Mouse (Mus musculus) cerebellum, adult 11 months (tissue): ENCODE results near the gene Ifna11.
"Not testable (repeated sequence)": the region's sequence is repeated elsewhere in the genome, so short reads cannot be mapped to it uniquely, and the experiment has no call there.

Experiments
- DNase-seq: peaks from one replicate; pipeline ENCODE4 v3.0.0; 2022

Gene Ifna11

GRCm38 (mm10) chr4:88819659-88820058 is at the start of gene Ifna11:
Gene Ifna11 (plus strand): TSS chr4:88819959.
- DNase-seq, result no peak

- not testable (repeated sequence) for DNase-seq
These were observed 46.2 kb upstream of the Ifna11 start, which contains the start of gene Gm13290 for GRCm38 (mm10) chr4:88773534-88773933. Gene Gm13290 (plus strand): TSS chr4:88773834.

DNA sequence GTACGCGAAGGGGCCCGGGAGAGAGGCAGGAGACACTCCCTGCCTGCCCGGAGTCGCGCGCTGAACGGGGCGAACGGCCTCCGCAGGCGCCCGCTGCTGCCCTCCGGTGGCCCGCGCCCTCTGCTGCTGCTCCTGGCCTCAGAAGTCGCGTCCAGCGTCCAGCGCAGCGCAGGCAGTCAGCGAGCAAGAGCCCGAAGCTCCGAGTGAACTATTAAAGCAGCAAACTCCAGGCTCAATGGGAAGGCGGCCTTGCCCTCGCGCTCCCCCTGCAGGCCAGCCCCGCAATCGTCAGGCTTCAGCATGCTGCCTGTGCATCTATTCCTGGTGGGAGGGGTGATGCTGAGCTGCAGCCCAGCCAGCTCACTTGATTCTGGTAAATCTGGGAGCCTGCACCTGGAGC is 43.1 kb upstream of the Ifna11 start, which contains the start of gene Gm13289:
Gene Gm13289, plus strand, starts transcription at position 301 of the 400 bp plus-strand sequence.
- DNase-seq, result not testable (repeated sequence)

DNA sequence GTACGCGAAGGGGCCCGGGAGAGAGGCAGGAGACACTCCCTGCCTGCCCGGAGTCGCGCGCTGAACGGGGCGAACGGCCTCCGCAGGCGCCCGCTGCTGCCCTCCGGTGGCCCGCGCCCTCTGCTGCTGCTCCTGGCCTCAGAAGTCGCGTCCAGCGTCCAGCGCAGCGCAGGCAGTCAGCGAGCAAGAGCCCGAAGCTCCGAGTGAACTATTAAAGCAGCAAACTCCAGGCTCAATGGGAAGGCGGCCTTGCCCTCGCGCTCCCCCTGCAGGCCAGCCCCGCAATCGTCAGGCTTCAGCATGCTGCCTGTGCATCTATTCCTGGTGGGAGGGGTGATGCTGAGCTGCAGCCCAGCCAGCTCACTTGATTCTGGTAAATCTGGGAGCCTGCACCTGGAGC is 40.2 kb upstream of the Ifna11 start, which contains the start of gene Gm13272:
Gene Gm13272, plus strand, starts transcription at position 301 of the 400 bp plus-strand sequence.
- DNase-seq, result not testable (repeated sequence)

GRCm38 (mm10) chr4:88780320-88780719 is 39.4 kb upstream of the Ifna11 start:
- DNase-seq, result not testable (repeated sequence)

DNA sequence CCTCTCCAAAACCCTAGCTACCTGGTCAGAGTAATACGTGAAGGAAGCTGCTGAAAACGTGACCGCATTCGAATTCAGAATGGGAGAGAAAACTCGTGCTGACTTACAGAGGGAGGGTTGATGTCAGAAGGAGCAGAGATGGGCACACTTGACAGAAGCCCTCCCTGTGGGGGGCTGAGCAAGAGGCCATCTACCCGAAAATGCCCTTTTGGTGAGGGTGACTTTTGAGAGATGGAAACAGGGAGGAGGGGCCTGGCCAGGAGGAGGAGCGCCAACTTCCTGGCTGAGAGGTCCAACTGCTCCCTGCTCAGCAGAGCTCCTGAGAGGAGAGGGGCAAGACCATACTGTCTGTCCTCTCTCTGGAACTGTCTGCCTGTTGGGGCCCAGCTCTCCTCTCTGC is 37.9 kb upstream of the Ifna11 start, which contains the start of gene Ifnz:
Gene Ifnz, plus strand, starts transcription at position 301 of the 400 bp plus-strand sequence.
- not testable (repeated sequence) for DNase-seq

DNA sequence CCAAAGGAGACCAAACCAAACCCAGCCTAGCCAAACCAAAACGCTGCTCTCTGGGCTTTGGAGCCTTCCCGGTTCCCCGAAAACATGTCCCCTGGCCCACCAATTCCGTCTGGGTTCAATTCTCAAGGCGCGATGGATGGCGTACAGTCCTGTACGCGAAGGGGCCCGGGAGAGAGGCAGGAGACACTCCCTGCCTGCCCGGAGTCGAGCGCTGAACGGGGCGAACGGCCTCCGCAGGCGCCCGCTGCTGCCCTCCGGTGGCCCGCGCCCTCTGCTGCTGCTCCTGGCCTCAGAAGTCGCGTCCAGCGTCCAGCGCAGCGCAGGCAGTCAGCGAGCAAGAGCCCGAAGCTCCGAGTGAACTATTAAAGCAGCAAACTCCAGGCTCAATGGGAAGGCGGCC is 37.4 kb upstream of the Ifna11 start:
- DNase-seq, result not testable (repeated sequence)

GRCm38 (mm10) chr4:88785409-88785808 is 34.4 kb upstream of the Ifna11 start, which contains the start of gene Gm13276:
Gene Gm13276 (plus strand): TSS chr4:88785709.
- DNase-seq, result not testable (repeated sequence)

DNA sequence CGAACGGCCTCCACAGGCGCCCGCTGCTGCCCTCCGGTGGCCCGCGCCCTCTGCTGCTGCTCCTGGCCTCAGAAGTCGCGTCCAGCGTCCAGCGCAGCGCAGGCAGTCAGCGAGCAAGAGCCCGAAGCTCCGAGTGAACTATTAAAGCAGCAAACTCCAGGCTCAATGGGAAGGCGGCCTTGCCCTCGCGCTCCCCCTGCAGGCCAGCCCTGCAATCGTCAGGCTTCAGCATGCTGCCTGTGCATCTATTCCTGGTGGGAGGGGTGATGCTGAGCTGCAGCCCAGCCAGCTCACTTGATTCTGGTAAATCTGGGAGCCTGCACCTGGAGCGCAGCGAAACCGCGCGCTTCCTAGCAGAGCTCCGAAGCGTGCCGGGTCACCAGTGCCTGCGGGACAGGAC is 31.4 kb upstream of the Ifna11 start, which contains the start of gene Gm13277:
Gene Gm13277, plus strand, starts transcription at position 231 of the 400 bp plus-strand sequence.
- DNase-seq, result peak; percentile 61

GRCm38 (mm10) chr4:88791250-88791649 is 28.5 kb upstream of the Ifna11 start, which contains the start of gene Gm13278:
Gene Gm13278 (plus strand): TSS chr4:88791550.
- DNase-seq, result not testable (repeated sequence)

DNA sequence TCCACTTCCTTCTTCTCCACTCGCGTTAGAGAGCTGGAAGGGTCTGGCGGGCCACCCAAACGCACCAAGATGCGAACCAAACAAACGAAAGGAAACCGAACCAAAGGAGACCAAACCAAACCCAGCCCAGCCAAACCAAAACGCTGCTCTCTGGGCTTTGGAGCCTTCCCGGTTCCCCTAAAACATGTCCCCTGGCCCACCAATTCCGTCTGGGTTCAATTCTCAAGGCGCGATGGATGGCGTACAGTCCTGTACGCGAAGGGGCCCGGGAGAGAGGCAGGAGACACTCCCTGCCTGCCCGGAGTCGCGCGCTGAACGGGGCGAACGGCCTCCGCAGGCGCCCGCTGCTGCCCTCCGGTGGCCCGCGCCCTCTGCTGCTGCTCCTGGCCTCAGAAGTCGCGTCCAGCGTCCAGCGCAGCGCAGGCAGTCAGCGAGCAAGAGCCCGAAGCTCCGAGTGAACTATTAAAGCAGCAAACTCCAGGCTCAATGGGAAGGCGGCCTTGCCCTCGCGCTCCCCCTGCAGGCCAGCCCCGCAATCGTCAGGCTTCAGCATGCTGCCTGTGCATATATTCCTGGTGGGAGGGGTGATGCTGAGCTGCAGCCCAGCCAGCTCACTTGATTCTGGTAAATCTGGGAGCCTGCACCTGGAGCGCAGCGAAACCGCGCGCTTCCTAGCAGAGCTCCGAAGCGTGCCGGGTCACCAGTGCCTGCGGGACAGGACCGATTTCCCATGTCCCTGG is 25.7 kb upstream of the Ifna11 start, which contains the start of gene Gm13275:
Gene Gm13275, plus strand, starts transcription at position 552 of the 740 bp plus-strand sequence.
- DNase-seq, result peak; percentile 73

- DNase-seq, result not testable (repeated sequence)
These were observed 22.7 kb upstream of the Ifna11 start, which contains the start of gene Gm13279 for GRCm38 (mm10) chr4:88797097-88797496. Gene Gm13279 (plus strand): TSS chr4:88797397.

DNA sequence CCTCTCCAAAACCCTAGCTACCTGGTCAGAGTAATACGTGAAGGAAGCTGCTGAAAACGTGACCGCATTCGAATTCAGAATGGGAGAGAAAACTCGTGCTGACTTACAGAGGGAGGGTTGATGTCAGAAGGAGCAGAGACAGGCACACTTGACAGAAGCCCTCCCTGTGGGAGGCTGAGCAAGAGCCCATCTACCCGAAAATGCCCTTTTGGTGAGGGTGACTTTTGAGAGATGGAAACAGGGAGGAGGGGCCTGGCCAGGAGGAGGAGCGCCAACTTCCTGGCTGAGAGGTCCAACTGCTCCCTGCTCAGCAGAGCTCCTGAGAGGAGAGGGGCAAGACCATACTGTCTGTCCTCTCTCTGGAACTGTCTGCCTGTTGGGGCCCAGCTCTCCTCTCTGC is 20.4 kb upstream of the Ifna11 start, which contains the start of gene Gm13285:
Gene Gm13285, plus strand, starts transcription at position 301 of the 400 bp plus-strand sequence.
- not testable (repeated sequence) for DNase-seq

DNA sequence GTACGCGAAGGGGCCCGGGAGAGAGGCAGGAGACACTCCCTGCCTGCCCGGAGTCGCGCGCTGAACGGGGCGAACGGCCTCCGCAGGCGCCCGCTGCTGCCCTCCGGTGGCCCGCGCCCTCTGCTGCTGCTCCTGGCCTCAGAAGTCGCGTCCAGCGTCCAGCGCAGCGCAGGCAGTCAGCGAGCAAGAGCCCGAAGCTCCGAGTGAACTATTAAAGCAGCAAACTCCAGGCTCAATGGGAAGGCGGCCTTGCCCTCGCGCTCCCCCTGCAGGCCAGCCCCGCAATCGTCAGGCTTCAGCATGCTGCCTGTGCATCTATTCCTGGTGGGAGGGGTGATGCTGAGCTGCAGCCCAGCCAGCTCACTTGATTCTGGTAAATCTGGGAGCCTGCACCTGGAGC is 16.8 kb upstream of the Ifna11 start, which contains the start of gene Gm13287:
Gene Gm13287, plus strand, starts transcription at position 301 of the 400 bp plus-strand sequence.
- DNase-seq, result not testable (repeated sequence)

- not testable (repeated sequence) for DNase-seq
These were observed 14.5 kb upstream of the Ifna11 start, which contains the start of gene Gm13288 for GRCm38 (mm10) chr4:88805231-88805630. Gene Gm13288 (plus strand): TSS chr4:88805531.

DNA sequence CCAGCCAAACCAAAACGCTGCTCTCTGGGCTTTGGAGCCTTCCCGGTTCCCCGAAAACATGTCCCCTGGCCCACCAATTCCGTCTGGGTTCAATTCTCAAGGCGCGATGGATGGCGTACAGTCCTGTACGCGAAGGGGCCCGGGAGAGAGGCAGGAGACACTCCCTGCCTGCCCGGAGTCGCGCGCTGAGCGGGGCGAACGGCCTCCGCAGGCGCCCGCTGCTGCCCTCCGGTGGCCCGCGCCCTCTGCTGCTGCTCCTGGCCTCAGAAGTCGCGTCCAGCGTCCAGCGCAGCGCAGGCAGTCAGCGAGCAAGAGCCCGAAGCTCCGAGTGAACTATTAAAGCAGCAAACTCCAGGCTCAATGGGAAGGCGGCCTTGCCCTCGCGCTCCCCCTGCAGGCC is 14.0 kb upstream of the Ifna11 start:
- peak; percentile 17 for DNase-seq

DNA sequence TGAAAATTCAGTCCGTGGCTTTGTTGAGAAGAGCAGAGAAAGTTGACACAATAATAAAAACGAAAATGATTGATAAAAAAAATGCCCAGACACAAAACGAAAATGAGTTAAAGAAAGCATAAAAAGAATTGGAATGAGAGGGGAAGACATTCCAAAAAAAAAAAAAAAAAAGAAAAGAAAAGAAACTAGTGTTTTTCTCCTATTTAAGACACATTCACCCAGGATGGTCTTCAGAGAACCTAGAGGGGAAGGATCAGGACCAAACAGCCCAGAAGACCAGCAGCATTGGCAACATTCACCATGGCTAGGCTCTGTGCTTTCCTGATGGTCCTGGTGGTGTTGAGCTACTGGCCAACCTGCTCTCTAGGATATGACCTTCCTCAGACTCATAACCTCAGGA is 3.8 kb upstream of the Ifna11 start, which contains the start of gene Ifna7:
Gene Ifna7, plus strand, starts transcription at position 301 of the 400 bp plus-strand sequence.
- DNase-seq, result no peak

DNA sequence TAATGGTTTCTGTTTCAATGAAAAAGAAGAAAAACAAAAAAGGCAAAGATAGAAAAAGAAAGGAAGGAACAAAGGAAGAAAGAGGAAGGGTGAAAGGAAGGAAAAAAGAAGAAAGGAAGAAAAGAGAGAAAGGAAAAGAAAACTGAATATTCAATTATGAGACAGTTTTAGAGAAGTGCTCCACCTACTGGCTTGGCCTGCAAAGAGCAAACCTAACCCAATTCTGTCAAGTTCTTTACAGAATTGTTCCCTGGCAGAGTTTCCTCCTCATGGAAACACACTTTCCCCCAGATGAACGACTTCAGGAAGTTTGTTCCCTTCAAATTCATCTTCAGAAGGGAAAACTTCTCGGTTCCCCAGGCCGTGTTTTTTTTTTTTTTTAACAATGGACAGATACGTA is 3.2 kb downstream of the Ifna11 start:
- DNase-seq, result no peak

DNA sequence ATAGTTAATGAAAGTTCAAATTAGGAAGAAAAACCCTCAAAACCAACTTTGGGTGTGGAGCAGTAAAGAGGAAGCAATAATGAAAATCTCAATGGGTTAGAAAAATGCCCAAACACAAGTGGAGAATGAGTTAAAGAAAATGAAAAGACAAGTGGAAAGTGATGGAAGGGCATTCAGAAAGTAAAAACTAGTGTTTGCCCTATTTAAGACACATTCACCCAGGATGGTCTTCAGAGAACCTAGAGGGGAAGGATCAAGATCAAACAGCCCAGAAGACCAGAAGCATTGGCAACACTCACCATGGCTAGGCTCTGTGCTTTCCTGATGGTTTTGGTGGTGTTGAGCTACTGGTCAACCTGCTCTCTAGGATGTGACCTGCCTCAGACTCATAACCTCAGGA is 7.4 kb downstream of the Ifna11 start, which contains the start of gene Ifna6:
Gene Ifna6, plus strand, starts transcription at position 301 of the 400 bp plus-strand sequence.
- not testable (repeated sequence) for DNase-seq

- no peak for DNase-seq
These were observed 10.8 kb downstream of the Ifna11 start for GRCm38 (mm10) chr4:88830523-88830922.

DNA sequence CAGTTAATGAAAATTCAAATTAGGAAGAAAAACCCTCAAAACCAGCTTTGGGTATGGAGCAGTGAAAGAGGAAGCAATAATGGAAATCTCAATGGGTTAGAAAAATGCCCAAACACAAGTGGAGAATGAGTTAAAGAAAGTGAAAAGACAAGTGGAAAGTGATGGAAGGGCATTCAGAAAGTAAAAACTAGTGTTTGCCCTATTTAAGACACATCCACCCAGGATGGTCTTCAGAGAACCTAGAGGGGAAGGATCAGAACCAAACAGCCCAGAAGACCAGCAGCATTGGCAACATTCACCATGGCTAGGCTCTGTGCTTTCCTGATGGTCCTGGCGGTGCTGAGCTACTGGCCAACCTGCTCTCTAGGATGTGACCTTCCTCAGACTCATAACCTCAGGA is 15.5 kb downstream of the Ifna11 start, which contains the start of gene Ifna5:
Gene Ifna5, plus strand, starts transcription at position 301 of the 400 bp plus-strand sequence.
- DNase-seq, result not testable (repeated sequence)

GRCm38 (mm10) chr4:88838828-88839227 is 19.1 kb downstream of the Ifna11 start:
- no peak for DNase-seq

GRCm38 (mm10) chr4:88840058-88840457 is 20.3 kb downstream of the Ifna11 start:
- DNase-seq, result no peak
